In genomic region chr2:52647255-52647998, GRCm38 (mm10) we compare ENCODE assay signal across 14 mouse cellular contexts. TPM values are rescaled to one million over a fixed set of nuclear protein-coding genes. Genes with fewer than 3 reads are reported as not detected.
DNase-seq lines count a peak whose midpoint lies in the region; ATAC-seq lines count a peak whose summit lies in the region.
"Had no signal": no experiment of that assay in that cellular context is flagged by ENCODE, and none has a peak within 500 bp of the region (broad histone marks: within the 10 kb centered on the region; RNA-seq: fewer than 3 reads in every experiment).

No protein-coding gene starts in this region.

- no peak for ATAC-seq in heart, embryonic 13.5 days (ENCODE audit: extremely low read depth, insufficient number of reproducible peaks, low FRiP score, low TSS enrichment)
- ATAC-seq: intestine, embryonic 16.5 days had no signal

- no peaks in the 10 kb centered on the region for H3K9me3 ChIP-seq in heart, embryonic 13.5 days
- no peaks in the 10 kb centered on the region for H3K9me3 ChIP-seq in heart, embryonic 10.5 days
- H3K9me3 ChIP-seq: hindbrain, embryonic 10.5 days; midbrain, embryonic 12.5 days had no signal

- H3K4me2 ChIP-seq in heart, embryonic 13.5 days, result peak overlapping the region; percentile 33
- H3K4me2 ChIP-seq: midbrain, embryonic 12.5 days had no signal

- no peak overlapping the region for H3K9ac ChIP-seq in heart, embryonic 13.5 days
- H3K9ac ChIP-seq: midbrain, embryonic 12.5 days had no signal

- no peaks in the 10 kb centered on the region for H3K36me3 ChIP-seq in heart, embryonic 13.5 days
- H3K36me3 ChIP-seq in heart, embryonic 10.5 days, result no peaks in the 10 kb centered on the region
- H3K36me3 ChIP-seq: hindbrain, embryonic 10.5 days; midbrain, embryonic 12.5 days had no signal

- no peaks in the 10 kb centered on the region for H3K27me3 ChIP-seq in heart, embryonic 13.5 days (replicated peaks)
- H3K27me3 ChIP-seq in heart, embryonic 10.5 days (ENCODE audit: insufficient read depth, poor library complexity, severe bottlenecking), result no peaks in the 10 kb centered on the region
- H3K27me3 ChIP-seq: midbrain, embryonic 12.5 days had no signal

- DNase-seq in cerebellum, postnatal 14 days, result peak; percentile 55 to 57
- no peak for DNase-seq in cerebellum, adult 11-12 months
- no peak for DNase-seq in heart, embryonic 10.5 days (ENCODE audit: low spot score)
- DNase-seq in right cerebral cortex, postnatal 10 days (ENCODE audit: low spot score in 2 of 2), result peak; percentile 56 to 72
- DNase-seq in right cerebral cortex, postnatal 4 days, result no peak
- no peak for DNase-seq in layer of hippocampus, postnatal 10 days (ENCODE audit: low spot score in 2 of 2)
- DNase-seq: gastrocnemius, postnatal 25 days; thymus, postnatal 14 days had no signal

- H3K27ac ChIP-seq in heart, embryonic 13.5 days (replicated peaks), result no peak overlapping the region
- H3K27ac ChIP-seq in heart, embryonic 10.5 days, result no peak overlapping the region
- H3K27ac ChIP-seq: hindbrain, embryonic 10.5 days; kidney, postnatal 0 days; midbrain, embryonic 12.5 days; stomach, postnatal 0 days had no signal

- WGBS in heart, embryonic 13.5 days, result 63% methylated on average over 8 of the region's 8 CpGs
- WGBS in heart, embryonic 10.5 days, result 74% methylated on average over 8 of the region's 8 CpGs

- peaks cover 9% of the 10 kb centered on the region for H3K4me1 ChIP-seq in heart, embryonic 13.5 days
- H3K4me1 ChIP-seq in heart, embryonic 10.5 days, result no peaks in the 10 kb centered on the region
- H3K4me1 ChIP-seq: hindbrain, embryonic 10.5 days; midbrain, embryonic 12.5 days had no signal

- H3K4me3 ChIP-seq in heart, embryonic 13.5 days, result no peak overlapping the region
- no peak overlapping the region for H3K4me3 ChIP-seq in heart, embryonic 10.5 days
- H3K4me3 ChIP-seq: hindbrain, embryonic 10.5 days; midbrain, embryonic 12.5 days had no signal

RNA-seq across cellular contexts. Expression of gene Cacnb4, which starts 29.2 kb away (rescaled TPM):
- polyA plus RNA-seq in heart, embryonic 13.5 days (2015; fragmentation: Nextera tagmentation; extraction: Ambion mirVana), result 0.34 and 0.41 TPM in 2 replicates
- polyA plus RNA-seq in heart, embryonic 10.5 days (2016; fragmentation: Nextera tagmentation; extraction: Ambion mirVana), result 0.29 and 0.36 TPM in 2 replicates
- 10 to 100 TPM; 59.9 to 73.7 TPM for total RNA-seq in layer of hippocampus, postnatal 10 days (2021)

Comparison
In these comparisons a context has a peak if more than half of its experiments do, and no peak if none do; other contexts are left out.
1. DNase-seq: peak in cerebellum, postnatal 14 days (2 of 2) and right cerebral cortex, postnatal 10 days (2 of 2); none in cerebellum, adult 11-12 months (single experiment), heart, embryonic 10.5 days (single experiment), right cerebral cortex, postnatal 4 days (single experiment) and layer of hippocampus, postnatal 10 days (0 of 2).